8 mouse cellular contexts compared by ENCODE assay signal in the genomic region with DNA sequence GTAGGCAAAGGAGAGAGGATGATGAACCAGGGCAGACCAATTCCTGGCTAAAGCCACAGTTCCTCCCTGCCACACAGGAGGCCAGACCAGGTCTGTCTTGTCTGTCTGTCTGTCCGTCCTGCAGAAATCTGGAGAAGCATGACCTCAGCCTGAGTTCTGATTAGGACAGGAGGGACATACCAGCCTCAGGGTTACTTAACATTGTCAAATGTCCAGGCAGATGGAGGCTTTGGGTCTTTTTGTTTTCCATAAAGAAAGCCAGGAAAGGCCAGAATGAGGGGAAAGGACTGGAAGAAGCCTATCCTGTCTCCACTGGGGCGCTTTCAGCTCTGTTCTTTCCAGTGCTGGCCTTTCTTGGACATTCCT. TPM values are rescaled to one million over a fixed set of nuclear protein-coding genes. Genes with fewer than 3 reads are reported as not detected.
DNase-seq lines count a peak whose midpoint lies in the region; ATAC-seq and TF ChIP-seq lines count a peak whose summit lies in the region.

No protein-coding gene starts in this region.

- TF ChIP-seq CTCF in layer of hippocampus, adult 2 months (conservative IDR thresholded peaks at IDR 0.05), result no peak

- H3K4me1 ChIP-seq in forebrain, embryonic 13.5 days, result peaks cover 36% of the 10 kb centered on the region
- H3K4me1 ChIP-seq in limb, embryonic 12.5 days (replicated peaks), result peaks cover 21% of the 10 kb centered on the region
- peaks cover 20% of the 10 kb centered on the region for H3K4me1 ChIP-seq in neural tube, embryonic 14.5 days (ENCODE audit: control insufficient read depth, insufficient read depth, low read length)

- peak overlapping the region; percentile 77 for H3K9ac ChIP-seq in forebrain, embryonic 13.5 days
- peak overlapping the region; percentile 67 for H3K9ac ChIP-seq in limb, embryonic 12.5 days (replicated peaks)
- H3K9ac ChIP-seq in neural tube, embryonic 14.5 days (replicated peaks; ENCODE audit: low read depth, low read length), result peak overlapping the region; percentile 70

- H3K4me2 ChIP-seq in forebrain, embryonic 13.5 days, result peak overlapping the region; percentile 97
- H3K4me2 ChIP-seq in limb, embryonic 12.5 days, result peak overlapping the region; percentile 97
- H3K4me2 ChIP-seq in neural tube, embryonic 14.5 days (ENCODE audit: low read depth, low read length), result peak overlapping the region; percentile 79

- H3K27me3 ChIP-seq in forebrain, embryonic 13.5 days, result peaks cover 41% of the 10 kb centered on the region
- peaks cover 70% of the 10 kb centered on the region for H3K27me3 ChIP-seq in limb, embryonic 12.5 days
- peaks cover 26% of the 10 kb centered on the region for H3K27me3 ChIP-seq in neural tube, embryonic 14.5 days (ENCODE audit: control insufficient read depth, insufficient read depth, low read length)

- H3K9me3 ChIP-seq in forebrain, embryonic 13.5 days (replicated peaks), result no peaks in the 10 kb centered on the region
- no peaks in the 10 kb centered on the region for H3K9me3 ChIP-seq in limb, embryonic 12.5 days
- H3K9me3 ChIP-seq in neural tube, embryonic 14.5 days (ENCODE audit: control insufficient read depth, low read length), result no peaks in the 10 kb centered on the region

- DNase-seq in layer of hippocampus, adult 2 months (ENCODE audit: low spot score in 2 of 2), result no peak
- DNase-seq in layer of hippocampus, adult 9-11 months, result no peak
- DNase-seq in urinary bladder, adult 18-20 months (ENCODE audit: low spot score in 2 of 2), result no peak
- DNase-seq in thymus, postnatal 10 days (ENCODE audit: low spot score in 2 of 2), result no peak
- no peak for DNase-seq in urinary bladder, postnatal 25 days (ENCODE audit: low spot score)

- peaks cover 33% of the 10 kb centered on the region for H3K36me3 ChIP-seq in forebrain, embryonic 13.5 days (ENCODE audit: poor library complexity, severe bottlenecking)
- peaks cover 26% of the 10 kb centered on the region for H3K36me3 ChIP-seq in limb, embryonic 12.5 days
- peaks cover 16% of the 10 kb centered on the region for H3K36me3 ChIP-seq in neural tube, embryonic 14.5 days (ENCODE audit: control insufficient read depth, insufficient read depth, low read length)

- no peak for ATAC-seq in forebrain, embryonic 13.5 days
- ATAC-seq in limb, embryonic 12.5 days (ENCODE audit: insufficient number of reproducible peaks, insufficient read depth, low FRiP score, low TSS enrichment, low read depth), result no peak
- ATAC-seq in neural tube, embryonic 14.5 days (ENCODE audit: low read depth), result no peak

- H3K4me3 ChIP-seq in layer of hippocampus, adult 2 months, result peak overlapping the region; percentile 81
- H3K4me3 ChIP-seq in forebrain, embryonic 13.5 days, result peak overlapping the region; percentile 58
- peak overlapping the region; percentile 67 for H3K4me3 ChIP-seq in limb, embryonic 12.5 days (replicated peaks)
- peak overlapping the region; percentile 81 for H3K4me3 ChIP-seq in neural tube, embryonic 14.5 days (ENCODE audit: low read depth, low read length)

- H3K27ac ChIP-seq in layer of hippocampus, adult 2 months, result peak overlapping the region; percentile 97
- H3K27ac ChIP-seq in forebrain, embryonic 13.5 days, result no peak overlapping the region
- no peak overlapping the region for H3K27ac ChIP-seq in limb, embryonic 12.5 days
- H3K27ac ChIP-seq in neural tube, embryonic 14.5 days (ENCODE audit: low read depth, low read length), result peak overlapping the region; percentile 40; the same call in 1 of the 2 replicates

- 26% methylated on average over 2 of the region's 2 CpGs for WGBS in forebrain, embryonic 13.5 days
- 47% methylated on average over 2 of the region's 2 CpGs for WGBS in limb, embryonic 12.5 days
- 33% methylated on average over 2 of the region's 2 CpGs for WGBS in neural tube, embryonic 14.5 days

RNA-seq across cellular contexts. Expression of a gene that starts 1.8 kb away (rescaled TPM):
- 10 to 100 TPM; 46.2 to 48.3 TPM for total RNA-seq in layer of hippocampus, adult 2 months (2021)
- polyA plus RNA-seq in forebrain, embryonic 13.5 days (2015; fragmentation: Nextera tagmentation; extraction: Ambion mirVana), result 29.8 and 32.7 TPM in 2 replicates
- polyA plus RNA-seq in limb, embryonic 12.5 days (2016; fragmentation: Nextera tagmentation; extraction: Ambion mirVana), result 11.6 and 13.6 TPM in 2 replicates
- polyA plus RNA-seq in neural tube, embryonic 14.5 days (2014; fragmentation: Nextera tagmentation; extraction: Ambion mirVana), result 49.6 and 51.4 TPM in 2 replicates

RNA-seq across cellular contexts. Expression of a gene that starts 6.8 kb away (rescaled TPM):
- total RNA-seq in layer of hippocampus, adult 2 months (2021), result under 1 TPM; 0.23 to 0.32 TPM
- 0.24 and 0.37 TPM in 2 replicates for polyA plus RNA-seq in forebrain, embryonic 13.5 days (2015; fragmentation: Nextera tagmentation; extraction: Ambion mirVana)
- 30.0 and 34.8 TPM in 2 replicates for polyA plus RNA-seq in limb, embryonic 12.5 days (2016; fragmentation: Nextera tagmentation; extraction: Ambion mirVana)
- 0.93 and 1.2 TPM in 2 replicates for polyA plus RNA-seq in neural tube, embryonic 14.5 days (2014; fragmentation: Nextera tagmentation; extraction: Ambion mirVana)

RNA-seq across cellular contexts. Expression of a gene that starts 12.7 kb away (rescaled TPM):
- 1 to 10 TPM; 3.4 to 3.5 TPM for total RNA-seq in layer of hippocampus, adult 2 months (2021)
- polyA plus RNA-seq in forebrain, embryonic 13.5 days (2015; fragmentation: Nextera tagmentation; extraction: Ambion mirVana), result 36.7 and 41.0 TPM in 2 replicates
- 49.1 and 53.1 TPM in 2 replicates for polyA plus RNA-seq in limb, embryonic 12.5 days (2016; fragmentation: Nextera tagmentation; extraction: Ambion mirVana)
- polyA plus RNA-seq in neural tube, embryonic 14.5 days (2014; fragmentation: Nextera tagmentation; extraction: Ambion mirVana), result 13.0 and 14.3 TPM in 2 replicates

RNA-seq across cellular contexts. Expression of a gene that starts 16.2 kb away (rescaled TPM):
- under 1 TPM; 0.25 to 0.64 TPM for total RNA-seq in layer of hippocampus, adult 2 months (2021)
- polyA plus RNA-seq in forebrain, embryonic 13.5 days (2015; fragmentation: Nextera tagmentation; extraction: Ambion mirVana), result not detected in 2 replicates
- polyA plus RNA-seq in limb, embryonic 12.5 days (2016; fragmentation: Nextera tagmentation; extraction: Ambion mirVana), result 1.8 and 2.5 TPM in 2 replicates
- 0.21 and 0.52 TPM in 2 replicates for polyA plus RNA-seq in neural tube, embryonic 14.5 days (2014; fragmentation: Nextera tagmentation; extraction: Ambion mirVana)

RNA-seq across cellular contexts. Expression of a gene that starts 32.6 kb away (rescaled TPM):
- 100 to 1,000 TPM; 310 to 345 TPM for total RNA-seq in layer of hippocampus, adult 2 months (2021)
- 165 and 176 TPM in 2 replicates for polyA plus RNA-seq in forebrain, embryonic 13.5 days (2015; fragmentation: Nextera tagmentation; extraction: Ambion mirVana)
- 136 and 140 TPM in 2 replicates for polyA plus RNA-seq in limb, embryonic 12.5 days (2016; fragmentation: Nextera tagmentation; extraction: Ambion mirVana)
- polyA plus RNA-seq in neural tube, embryonic 14.5 days (2014; fragmentation: Nextera tagmentation; extraction: Ambion mirVana), result 192 and 216 TPM in 2 replicates

Comparison
In these comparisons a context has a peak if more than half of its experiments do, and no peak if none do; other contexts are left out.
1. H3K27ac ChIP-seq: peak in layer of hippocampus, adult 2 months (single experiment) and neural tube, embryonic 14.5 days (single experiment); none in forebrain, embryonic 13.5 days (single experiment) and limb, embryonic 12.5 days (single experiment).
2. RNA of a gene that starts 6.8 kb away (polyA plus RNA-seq): 30.0 to 34.8 TPM in limb, embryonic 12.5 days; 0.93 to 1.2 TPM in neural tube, embryonic 14.5 days and 0.24 to 0.37 TPM in forebrain, embryonic 13.5 days; every median in the first group is over 10 times any median in the second.
3. Peak in every context shown above with its lines, with median percentiles within 50 percentile points of each other: H3K4me3 ChIP-seq, H3K4me2 ChIP-seq and H3K9ac ChIP-seq.